Mouse (Mus musculus): Measurements from ENCODE around the gene Sncg.

- no peak for TF ChIP-seq CTCF (IDR thresholded peaks at IDR 0.05; ENCODE audit: low read depth)
- TF ChIP-seq EP300 (IDR thresholded peaks at IDR 0.05; ENCODE audit: low read depth) = no peak
These were observed 43.9 kb downstream of the Sncg start for GRCm38 (mm10) chr14:34330657-34331158.

All from heart, postnatal 0 days (tissue).